Mouse (Mus musculus) embryonic facial prominence, embryonic 12.5 days (tissue): Measurements from ENCODE around the gene Rusc1. TPM values are rescaled to one million over a fixed set of nuclear protein-coding genes. Genes with fewer than 3 reads are reported as not detected.

ENCODE experiments used
- ATAC-seq: fragments of 200-750 bp; cut with Nextera tagmentation; 2 replicates; pipeline ENCODE4 v1.8.0; 2017; ENCODE audit not compliant: insufficient number of reproducible peaks, insufficient read depth, low FRiP score, low TSS enrichment
- H3K27ac ChIP-seq: fragments of 300-500 bp; sonication (generic); 2 replicates; pipeline ENCODE4 v1.5.1; 2016; ENCODE audit warnings: mild to moderate bottlenecking
- H3K27me3 ChIP-seq: fragments of 300-500 bp; sonication (generic); 2 replicates; pipeline ENCODE4 v1.6.1; 2016; ENCODE audit warnings: mild to moderate bottlenecking, moderate library complexity
- H3K36me3 ChIP-seq: fragments of 300-500 bp; sonication (generic); 2 replicates; pipeline ENCODE4 v1.6.1; 2016; ENCODE audit warnings: mild to moderate bottlenecking
- H3K4me1 ChIP-seq: fragments of 300-500 bp; sonication (generic); 2 replicates; pipeline ENCODE4 v1.6.1; 2016
- H3K4me2 ChIP-seq: fragments of 300-500 bp; sonication (generic); replicated peaks from 2 replicates; pipeline ENCODE4 v1.6.1; 2016; ENCODE audit warnings: mild to moderate bottlenecking, moderate library complexity
- H3K4me3 ChIP-seq: fragments of 300-500 bp; sonication (generic); 2 replicates; pipeline ENCODE4 v1.5.1; 2016; ENCODE audit warnings: mild to moderate bottlenecking
- H3K9ac ChIP-seq: fragments of 300-500 bp; sonication (generic); 2 replicates; pipeline ENCODE4 v1.6.1; 2016; ENCODE audit warnings: mild to moderate bottlenecking, moderate library complexity
- H3K9me3 ChIP-seq: fragments of 300-500 bp; sonication (generic); 2 replicates; pipeline ENCODE4 v1.6.1; 2016; ENCODE audit warnings: mild to moderate bottlenecking, moderate library complexity
- WGBS: fragments of 180-500 bp; shearing (Covaris S2); methylation state at CpG from one replicate; pipeline ENCODE4 v1.1.7; 2016; 5-methylcytosine and 5-hydroxymethylcytosine counted together
- polyA plus RNA-seq: library from polyadenylated mRNA; unstranded; fragments of >200 nt; fragmentation: Nextera tagmentation; extraction: Ambion mirVana; gene quantifications from 2 replicates; pipeline ENCODE4 v1.2.1, GENCODE M21; 2016

Gene Rusc1
- polyA plus RNA-seq, 1 experiment from 2014 or later = 26.5 TPM

DNA sequence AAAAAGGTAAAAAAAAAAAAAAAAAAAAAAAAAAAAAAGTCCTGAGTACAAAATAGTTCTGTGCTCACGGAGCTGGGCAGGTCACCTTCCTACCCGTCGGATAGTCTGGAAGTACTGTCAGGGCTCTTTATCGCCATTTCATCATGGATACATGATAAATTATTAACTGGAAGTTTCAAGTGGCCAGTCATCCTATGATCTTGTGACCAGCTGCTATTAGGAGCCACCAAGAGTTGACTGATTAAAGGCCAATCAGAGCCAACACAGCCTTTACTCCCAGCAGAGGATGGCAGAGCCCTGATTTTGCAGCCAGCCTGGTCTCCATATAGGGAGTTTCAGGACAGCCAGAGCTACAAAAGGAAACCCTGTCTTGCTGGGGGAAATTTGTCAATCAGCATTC is 19.9 kb upstream of the Rusc1 start:
- no peaks in the 10 kb centered on the region for H3K36me3 ChIP-seq

DNA sequence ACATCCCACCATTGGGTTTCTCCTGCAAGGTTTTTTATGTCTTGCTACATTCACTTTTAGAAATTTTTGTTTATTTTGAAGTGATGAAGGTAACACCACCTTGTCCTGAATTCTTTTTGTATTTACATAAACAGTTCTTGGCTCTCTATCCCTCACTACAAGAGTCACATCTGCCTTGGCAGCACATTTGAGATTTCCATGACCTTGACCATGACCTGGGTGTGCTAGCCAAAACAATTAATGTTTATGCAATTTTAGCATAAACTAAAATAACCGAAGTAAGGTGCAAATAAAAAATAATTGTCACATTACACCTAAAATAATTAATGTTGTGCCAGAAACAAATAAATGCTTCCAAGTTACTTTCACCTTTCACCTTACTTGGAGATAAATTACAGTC is 15.0 kb upstream of the Rusc1 start:
- Histone ChIP-seq H3K9ac (no peak overlapping the region), H3K4me1 (no peaks in the 10 kb centered on the region), H3K4me3 (no peak overlapping the region), H3K9me3 (no peaks in the 10 kb centered on the region), H3K27ac (no peak overlapping the region), H3K27me3 (no peaks in the 10 kb centered on the region), H3K4me2 (no peak overlapping the region), H3K36me3 (no peaks in the 10 kb centered on the region)
- no peak for ATAC-seq
- WGBS = 65% methylated on average over 1 of the region's 1 CpGs

More for the DNA sequence above, 19.9 kb upstream of the Rusc1 start:
- Histone ChIP-seq H3K9me3 (no peaks in the 10 kb centered on the region), H3K4me2 (no peak overlapping the region), H3K9ac (no peak overlapping the region), H3K4me3 (no peak overlapping the region), H3K4me1 (no peaks in the 10 kb centered on the region), H3K27me3 (no peaks in the 10 kb centered on the region), H3K27ac (no peak overlapping the region)
- WGBS = 82% methylated on average over 4 of the region's 4 CpGs
- ATAC-seq = no peak

DNA sequence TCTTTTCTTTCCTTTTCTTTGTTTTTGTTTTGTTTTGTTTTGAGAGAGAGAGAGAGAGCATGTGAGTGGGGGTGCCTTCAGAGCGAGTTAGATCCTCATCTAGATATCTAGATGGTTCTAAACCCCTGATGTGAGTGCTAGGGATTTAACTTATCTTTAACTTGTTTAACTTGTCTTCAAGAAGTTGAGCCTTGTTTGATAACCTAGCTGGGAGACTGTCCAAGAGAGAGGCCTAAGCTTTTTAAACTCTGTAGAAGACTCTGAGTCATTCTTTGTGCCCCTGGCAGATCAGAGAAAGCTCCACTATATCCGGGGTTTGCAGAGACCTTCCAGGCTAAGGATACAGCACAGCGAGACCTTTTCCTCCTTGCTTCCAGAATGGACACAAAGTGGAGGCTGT is 14.4 kb upstream of the Rusc1 start:
- Histone ChIP-seq H3K36me3 (no peaks in the 10 kb centered on the region), H3K4me1 (no peaks in the 10 kb centered on the region), H3K9ac (no peak overlapping the region), H3K4me2 (no peak overlapping the region), H3K27me3 (no peaks in the 10 kb centered on the region), H3K4me3 (no peak overlapping the region), H3K9me3 (no peaks in the 10 kb centered on the region), H3K27ac (no peak overlapping the region)
- no peak for ATAC-seq
- WGBS = 65% methylated on average over 3 of the region's 3 CpGs

DNA sequence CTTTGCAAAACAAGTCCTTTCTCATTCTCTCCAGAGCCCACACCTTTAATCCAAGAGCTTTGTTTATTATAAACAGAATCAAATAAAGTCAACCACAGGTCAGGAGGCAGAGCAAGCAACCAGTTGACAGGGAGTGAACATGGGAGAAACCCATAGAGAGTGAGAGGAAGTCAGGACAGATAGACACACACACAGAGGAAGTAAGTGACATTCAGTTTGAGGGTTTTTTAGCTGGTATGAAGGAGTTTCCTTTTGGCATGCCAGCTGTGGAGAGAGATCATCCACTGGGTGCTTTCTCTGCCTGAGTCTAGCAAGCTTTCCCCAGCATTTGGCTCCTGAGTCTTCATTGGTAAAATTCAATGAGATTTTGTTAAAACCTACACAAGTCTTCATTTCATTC is 13.8 kb upstream of the Rusc1 start:
- Histone ChIP-seq H3K9ac (no peak overlapping the region), H3K36me3 (no peaks in the 10 kb centered on the region), H3K27me3 (no peaks in the 10 kb centered on the region), H3K4me3 (no peak overlapping the region), H3K4me1 (no peaks in the 10 kb centered on the region), H3K27ac (no peak overlapping the region), H3K4me2 (no peak overlapping the region), H3K9me3 (no peaks in the 10 kb centered on the region)
- no peak for ATAC-seq

DNA sequence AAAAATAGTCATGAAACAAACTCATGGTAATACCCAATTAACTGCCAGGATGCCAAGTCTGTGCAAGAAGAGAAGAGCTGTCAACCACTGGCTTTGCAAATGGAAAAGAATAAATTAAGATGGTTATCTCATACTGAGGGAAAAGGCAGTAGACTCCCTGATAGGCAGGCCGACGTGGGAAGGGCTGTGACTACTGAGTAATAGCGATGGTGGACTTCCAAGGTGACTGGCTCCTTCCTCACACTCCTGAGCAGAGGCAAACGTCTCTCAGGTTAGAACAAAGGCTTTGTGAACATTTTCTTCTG is 10.1 kb upstream of the Rusc1 start:
- Histone ChIP-seq H3K27ac (no peak overlapping the region), H3K9ac (no peak overlapping the region), H3K4me3 (no peak overlapping the region), H3K27me3 (no peaks in the 10 kb centered on the region), H3K36me3 (peaks cover 15% of the 10 kb centered on the region), H3K4me1 (peaks cover 22% of the 10 kb centered on the region), H3K9me3 (no peaks in the 10 kb centered on the region), H3K4me2 (no peak overlapping the region)
- WGBS = 72% methylated on average over 4 of the region's 4 CpGs
- ATAC-seq = no peak

DNA sequence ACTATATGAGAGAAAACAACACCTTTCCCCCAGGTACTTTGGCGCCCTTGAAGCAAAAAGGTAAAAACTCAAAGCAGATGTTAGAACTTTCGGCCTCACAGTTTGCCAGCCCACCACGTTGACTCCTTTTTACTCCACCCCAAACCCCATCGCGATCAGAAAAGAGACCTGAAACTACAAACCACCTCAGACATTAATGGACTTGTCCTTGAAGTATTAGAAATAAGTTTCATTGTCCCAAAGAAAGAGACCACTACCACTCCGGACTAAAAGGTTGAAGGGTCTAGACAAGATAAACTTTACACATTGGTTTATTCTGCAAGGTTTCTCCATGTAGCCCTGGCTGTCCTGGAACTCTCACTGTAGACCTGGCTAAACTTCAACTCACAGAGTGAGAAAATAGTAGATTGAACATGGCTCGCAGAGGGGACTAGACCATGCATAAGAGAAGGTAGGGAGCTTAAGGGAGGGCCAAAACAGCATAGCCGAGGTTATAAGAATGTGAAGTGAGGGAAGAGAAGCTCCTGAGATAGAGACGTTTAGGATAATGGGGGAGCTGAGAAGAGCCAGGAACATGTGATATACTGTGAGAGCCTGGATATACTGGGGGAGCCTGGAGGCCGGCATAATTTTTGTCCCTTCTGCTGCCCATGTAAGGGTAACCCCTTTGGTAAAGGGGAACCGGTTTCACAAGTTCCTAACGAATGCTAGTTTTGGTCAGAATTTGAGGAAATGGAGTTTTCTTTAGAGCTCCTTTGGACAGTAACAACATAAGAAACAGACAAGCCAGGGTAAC is 9.6 kb upstream of the Rusc1 start:
- Histone ChIP-seq H3K4me2 (peak overlapping the region; percentile 92), H3K9ac (no peak overlapping the region), H3K4me1 (peaks cover 22% of the 10 kb centered on the region), H3K4me3 (peak overlapping the region; percentile 76), H3K9me3 (no peaks in the 10 kb centered on the region), H3K27me3 (no peaks in the 10 kb centered on the region), H3K27ac (peak overlapping the region; percentile 60; the same call in 1 of the 2 replicates), H3K36me3 (peaks cover 20% of the 10 kb centered on the region)
- no peak for ATAC-seq
- WGBS = 59% methylated on average over 12 of the region's 12 CpGs

DNA sequence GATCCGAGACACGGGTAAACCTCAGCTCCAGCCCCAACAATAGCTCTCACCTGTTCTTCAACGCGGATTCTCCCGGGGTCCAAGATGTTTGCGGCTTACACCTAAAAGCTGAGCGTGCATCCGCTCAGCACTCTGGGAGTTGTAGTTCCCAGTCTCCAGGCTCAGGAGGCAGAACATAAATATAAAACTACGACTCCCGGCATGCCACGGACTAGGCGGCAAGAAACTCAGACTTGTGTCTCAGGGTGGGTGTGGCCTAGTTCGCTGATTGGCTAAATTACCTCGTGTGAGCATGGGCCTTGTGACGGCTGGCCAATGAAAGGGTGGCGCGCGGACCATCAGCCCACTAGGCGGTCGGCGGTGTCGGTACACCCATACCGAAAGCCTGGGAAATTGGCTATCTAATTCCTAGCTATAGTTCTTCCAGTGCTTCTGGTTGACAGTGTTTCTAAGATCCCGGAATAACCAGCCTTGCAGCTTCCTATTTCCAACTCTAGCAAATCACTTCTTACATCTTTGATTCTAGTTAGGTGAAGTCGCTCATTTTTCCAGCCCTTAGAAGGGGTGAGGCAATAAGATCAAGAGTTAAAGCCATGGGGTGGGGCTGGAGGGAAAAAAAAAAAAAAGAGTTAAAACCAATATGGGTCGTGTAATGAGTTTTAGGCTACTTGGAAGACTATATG is 8.8 kb upstream of the Rusc1 start, which contains the start of gene Fdps:
Gene Fdps, minus strand, starts transcription at position 148 of the 683 bp plus-strand sequence.
- Histone ChIP-seq H3K4me1 (peaks cover 22% of the 10 kb centered on the region), H3K9me3 (no peaks in the 10 kb centered on the region), H3K4me2 (peak within 1 kb of the TSS; percentile 92), H3K27ac (peak within 1 kb of the TSS; percentile 68), H3K4me3 (peak within 1 kb of the TSS; percentile 76), H3K9ac (peak within 1 kb of the TSS; percentile 72), H3K27me3 (no peaks in the 10 kb centered on the region), H3K36me3 (peaks cover 24% of the 10 kb centered on the region)
- 0% methylated on average over 26 of the region's 26 CpGs for WGBS
- ATAC-seq = peak; percentile 99

DNA sequence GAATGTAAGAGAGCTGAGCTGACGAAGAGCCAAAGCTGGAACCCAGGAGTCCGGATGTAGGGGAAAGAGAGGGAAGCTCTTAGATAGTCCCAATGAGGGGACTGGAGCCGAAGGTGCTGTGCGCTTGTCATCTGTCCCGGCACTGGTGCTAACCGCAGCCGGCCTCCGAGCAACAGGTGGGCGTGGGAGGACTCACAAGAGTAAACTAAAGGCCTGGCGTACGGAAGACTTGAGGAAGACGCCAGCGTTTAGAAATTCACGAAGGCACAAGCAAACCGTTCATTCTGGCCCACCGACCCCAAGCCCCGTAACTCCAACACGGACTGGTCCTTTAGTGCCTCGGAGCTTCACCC is 8.3 kb upstream of the Rusc1 start:
- WGBS = under 1% methylated on average over 19 of the region's 19 CpGs
- peak; percentile 22; the same call in 1 of the 2 replicates for ATAC-seq
- Histone ChIP-seq H3K4me2 (peak overlapping the region; percentile 92), H3K36me3 (peaks cover 29% of the 10 kb centered on the region), H3K27ac (peak overlapping the region; percentile 68; the same call in 1 of the 2 replicates), H3K9ac (peak overlapping the region; percentile 72), H3K4me3 (peak overlapping the region; percentile 76), H3K27me3 (no peaks in the 10 kb centered on the region), H3K9me3 (no peaks in the 10 kb centered on the region), H3K4me1 (peaks cover 22% of the 10 kb centered on the region)

DNA sequence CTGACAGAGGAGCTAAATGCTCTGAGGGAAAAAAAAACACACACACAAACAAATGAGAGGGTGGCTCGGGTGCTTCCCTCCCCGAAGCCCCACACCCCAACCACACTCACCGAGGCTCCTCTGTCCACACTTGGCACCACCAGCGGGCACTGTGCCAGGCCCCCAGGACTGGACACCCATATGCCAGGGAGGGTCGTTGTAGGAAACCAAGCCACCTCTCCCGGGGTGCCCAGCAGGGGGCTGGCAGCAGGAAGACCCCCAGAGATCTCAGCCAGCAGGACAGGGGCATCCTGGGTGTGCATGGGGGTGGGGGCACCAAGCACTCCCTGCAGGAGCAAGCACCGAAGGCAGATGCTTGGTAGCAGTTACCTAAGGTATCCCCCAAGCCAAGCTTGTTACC is 7.7 kb upstream of the Rusc1 start, which contains the start of gene Gm43738:
Gene Gm43738, minus strand, starts transcription at position 289 of the 400 bp plus-strand sequence.
- Histone ChIP-seq H3K27ac (peak within 1 kb of the TSS; percentile 68; the same call in 1 of the 2 replicates), H3K4me3 (peak within 1 kb of the TSS; percentile 76), H3K9me3 (no peaks in the 10 kb centered on the region), H3K4me2 (peak within 1 kb of the TSS; percentile 92), H3K4me1 (peaks cover 22% of the 10 kb centered on the region), H3K27me3 (no peaks in the 10 kb centered on the region), H3K36me3 (peaks cover 35% of the 10 kb centered on the region), H3K9ac (peak within 1 kb of the TSS; percentile 72)
- WGBS = 48% methylated on average over 7 of the region's 7 CpGs
- ATAC-seq = no peak

DNA sequence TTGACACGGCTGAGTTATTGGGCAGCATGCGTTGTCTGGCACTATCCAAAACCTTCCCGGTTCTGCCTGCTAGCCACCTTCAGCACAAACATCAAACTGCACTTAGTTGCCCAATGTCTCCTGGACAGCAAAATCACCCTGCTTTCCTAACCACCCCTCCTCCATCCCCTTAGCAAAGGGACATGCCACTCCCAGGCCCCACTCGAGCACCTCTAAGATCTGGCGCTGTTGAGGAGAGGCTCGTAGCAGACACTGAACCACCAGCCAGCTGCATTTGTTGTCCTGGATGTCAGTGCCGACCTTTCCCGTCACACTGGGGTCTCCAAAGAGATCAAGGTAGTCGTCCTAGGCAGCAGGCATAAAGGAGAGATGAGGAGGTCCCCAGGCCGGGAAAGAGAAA is 910 bp upstream of the Rusc1 start:
- Histone ChIP-seq H3K27me3 (peaks cover 15% of the 10 kb centered on the region), H3K4me3 (no peak overlapping the region), H3K27ac (no peak overlapping the region), H3K9me3 (no peaks in the 10 kb centered on the region), H3K9ac (no peak overlapping the region), H3K36me3 (peaks cover 48% of the 10 kb centered on the region), H3K4me2 (no peak overlapping the region), H3K4me1 (peaks cover 18% of the 10 kb centered on the region)
- 87% methylated on average over 10 of the region's 10 CpGs for WGBS
- ATAC-seq = no peak

DNA sequence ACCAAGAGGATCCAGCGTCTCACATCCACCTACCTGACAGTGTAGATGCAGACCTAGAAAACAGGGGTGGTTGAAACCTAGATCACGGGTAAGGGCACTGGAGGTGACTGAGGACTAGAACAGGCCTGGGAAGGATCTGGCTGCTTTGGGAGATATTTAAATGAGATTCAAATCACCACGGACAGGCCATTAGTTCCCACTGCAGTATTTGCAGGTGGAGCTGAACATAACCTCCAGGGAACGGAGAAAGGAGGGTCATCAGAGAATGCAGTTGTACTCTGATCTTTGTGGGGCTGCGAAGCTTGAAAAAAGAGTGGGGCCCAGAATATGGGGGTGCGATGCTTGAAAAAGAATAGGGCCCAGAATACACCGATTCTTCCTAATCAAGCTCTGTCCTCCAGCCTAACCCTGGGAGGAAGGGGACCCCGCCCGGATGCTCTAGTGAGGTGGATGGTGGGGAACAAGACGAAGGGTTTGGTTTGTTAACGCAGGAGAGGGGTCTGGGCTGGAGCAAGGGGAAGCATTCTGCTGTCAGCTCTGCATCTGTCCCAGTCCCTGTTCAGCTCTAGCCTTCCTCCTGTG is 511 bp downstream of the Rusc1 start:
- WGBS = 18% methylated on average over 11 of the region's 11 CpGs

More for the DNA sequence above, 511 bp downstream of the Rusc1 start:
- ATAC-seq = no peak
- Histone ChIP-seq H3K4me2 (peak overlapping the region; percentile 100), H3K36me3 (peaks cover 43% of the 10 kb centered on the region), H3K9me3 (no peaks in the 10 kb centered on the region), H3K9ac (peak overlapping the region; percentile 72), H3K27ac (no peak overlapping the region; the same call in 1 of the 2 replicates), H3K4me3 (peak overlapping the region; percentile 65), H3K27me3 (peaks cover 23% of the 10 kb centered on the region), H3K4me1 (peaks cover 29% of the 10 kb centered on the region)
